Mouse (Mus musculus): ENCODE measurements around the gene Zbtb9.

Gene Zbtb9

GRCm38 (mm10) chr17:27036465-27036864 lies 63.5 kb downstream of the Zbtb9 start:
- no peak for ATAC-seq (ENCODE audit: insufficient number of reproducible peaks, low FRiP score, low TSS enrichment)

DNA sequence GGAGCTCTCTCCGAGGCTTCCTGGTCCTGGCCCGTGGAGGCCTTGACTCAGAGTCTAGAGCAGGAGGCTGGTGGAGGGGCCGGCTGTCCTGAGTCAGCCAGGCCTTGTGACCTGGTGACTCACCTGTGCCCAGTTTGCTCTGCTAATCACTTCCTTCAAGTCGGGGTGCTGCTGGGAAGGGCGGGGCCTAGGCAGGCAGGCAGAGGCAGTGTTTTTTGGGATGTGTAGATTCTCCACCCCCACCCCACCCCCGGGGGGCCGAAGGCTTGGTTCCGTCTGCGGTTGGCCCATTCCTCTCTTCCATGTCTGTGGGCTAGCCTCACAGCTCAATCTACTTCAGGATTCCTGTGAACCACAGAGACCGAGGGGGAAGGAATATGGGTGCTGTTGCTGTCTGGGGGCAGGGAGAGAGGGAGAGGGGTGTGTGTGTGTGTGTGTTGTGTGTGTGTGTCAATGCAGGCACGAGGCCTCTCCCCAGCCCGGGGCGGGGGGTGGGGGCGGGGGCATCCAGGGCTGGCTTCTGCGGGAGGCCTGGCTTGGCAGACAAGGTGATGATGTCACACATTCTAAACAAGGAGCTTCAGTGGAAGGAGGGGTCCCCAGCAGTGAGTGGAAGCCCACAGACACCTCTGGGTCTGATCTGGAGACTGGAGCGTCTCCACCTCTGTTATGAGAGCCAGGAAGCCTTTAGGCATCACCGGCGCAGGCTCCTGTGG lies 65.5 kb downstream of the Zbtb9 start:
- ATAC-seq (ENCODE audit: insufficient number of reproducible peaks, low FRiP score, low TSS enrichment) = no peak

- no peak for ATAC-seq (ENCODE audit: insufficient number of reproducible peaks, low FRiP score, low TSS enrichment)
Observed at GRCm38 (mm10) chr17:27039432-27040102, 66.6 kb downstream of the Zbtb9 start.

DNA sequence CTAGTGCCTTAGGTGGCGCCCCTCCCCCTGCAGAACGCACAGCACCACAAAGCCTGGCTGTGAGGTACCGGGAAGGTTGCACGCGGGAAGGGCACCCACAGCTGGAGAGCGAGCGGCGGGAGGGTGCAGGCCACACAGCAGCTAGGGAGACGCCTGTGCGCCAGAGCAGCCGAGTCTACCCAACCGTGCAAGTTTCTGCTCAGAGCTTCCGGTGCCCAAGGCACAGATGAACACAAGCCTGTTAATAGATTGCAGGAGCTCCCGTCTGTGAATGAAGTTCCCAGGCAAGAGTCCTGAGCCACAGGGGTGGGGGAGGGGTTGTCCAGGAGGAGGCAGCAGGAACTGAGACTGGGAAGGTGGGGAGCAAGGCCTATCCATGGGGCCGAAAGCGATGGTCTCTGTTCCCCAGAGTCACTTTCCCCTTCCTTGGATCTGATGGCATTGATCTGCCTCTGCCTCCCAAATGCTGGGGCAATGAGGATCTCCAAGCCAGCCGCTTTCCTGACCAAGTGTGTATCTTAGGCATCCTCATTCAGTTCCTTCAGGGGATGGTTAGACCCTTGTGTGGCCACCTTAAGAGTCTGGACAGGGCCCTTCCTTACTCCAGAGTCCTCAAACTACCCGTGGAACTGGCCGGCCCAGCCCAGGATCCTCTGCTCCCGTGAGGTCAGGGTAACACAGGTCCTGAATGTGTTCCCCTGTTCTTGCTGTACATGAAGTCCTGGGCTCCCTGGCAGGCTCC lies 67.5 kb downstream of the Zbtb9 start:
- no peak for ATAC-seq (ENCODE audit: insufficient number of reproducible peaks, low FRiP score, low TSS enrichment)

DNA sequence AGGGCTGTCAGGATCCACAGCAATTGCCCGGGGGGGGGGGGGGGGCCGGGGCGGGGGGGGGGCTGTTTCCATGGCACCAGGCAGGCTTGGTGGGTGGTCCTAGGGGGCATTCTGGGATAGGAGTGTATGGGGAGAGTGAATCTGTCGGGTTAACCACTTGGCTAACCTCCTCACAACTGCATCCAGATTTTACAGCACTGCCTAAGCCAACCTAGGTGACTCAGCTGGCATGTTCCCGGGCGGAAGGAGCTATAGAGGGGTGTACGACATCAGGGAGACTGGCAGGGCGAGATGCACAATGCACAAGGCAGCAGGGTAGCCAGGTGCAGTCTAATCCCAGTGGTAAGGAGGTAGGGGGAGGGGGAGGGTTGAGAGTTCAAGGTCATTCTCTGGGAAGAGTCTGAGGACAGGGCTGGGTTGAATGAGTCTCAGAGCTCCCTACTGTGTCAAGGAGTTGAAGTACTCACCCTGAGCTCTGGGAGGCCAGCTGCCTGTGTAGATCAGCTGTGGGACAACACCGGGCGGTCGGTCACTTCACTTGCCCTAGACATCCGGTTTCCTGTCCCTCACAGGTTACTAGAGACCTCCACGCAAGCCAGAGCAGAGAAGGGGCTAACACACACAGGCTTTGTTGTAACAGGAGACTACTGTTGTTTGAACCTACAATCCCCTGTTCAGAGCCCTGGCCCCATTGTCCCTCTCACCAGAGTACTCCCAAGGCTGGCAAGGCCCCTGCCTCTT lies 68.2 kb downstream of the Zbtb9 start:
- no peak for ATAC-seq (ENCODE audit: insufficient number of reproducible peaks, low FRiP score, low TSS enrichment)

GRCm38 (mm10) chr17:27041787-27042055 lies 68.8 kb downstream of the Zbtb9 start:
- ATAC-seq (ENCODE audit: insufficient number of reproducible peaks, low FRiP score, low TSS enrichment) = no peak

GRCm38 (mm10) chr17:27042840-27043239 lies 69.9 kb downstream of the Zbtb9 start:
- no peak for ATAC-seq (ENCODE audit: insufficient number of reproducible peaks, low FRiP score, low TSS enrichment)

DNA sequence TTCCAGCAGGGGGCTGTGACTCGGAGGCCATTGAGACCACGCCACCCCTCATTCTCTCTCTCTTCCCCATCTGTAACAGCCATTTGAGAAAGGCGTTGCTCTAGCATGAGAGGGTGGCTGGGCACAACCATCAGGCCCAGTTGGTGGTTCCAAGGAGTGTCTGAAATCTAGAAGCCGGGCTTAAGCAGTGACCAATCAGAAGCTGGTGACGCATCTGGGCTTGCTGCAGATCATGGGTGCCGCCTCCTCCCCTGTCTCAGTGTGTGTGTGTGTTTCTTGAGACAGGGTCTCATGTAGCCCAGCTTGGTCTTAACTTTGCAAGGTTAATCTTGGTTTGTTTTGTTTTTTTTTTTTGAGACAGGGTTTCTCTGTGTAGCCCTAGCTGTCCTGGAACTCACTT lies 72.2 kb downstream of the Zbtb9 start:
- ATAC-seq (ENCODE audit: insufficient number of reproducible peaks, low FRiP score, low TSS enrichment) = no peak

DNA sequence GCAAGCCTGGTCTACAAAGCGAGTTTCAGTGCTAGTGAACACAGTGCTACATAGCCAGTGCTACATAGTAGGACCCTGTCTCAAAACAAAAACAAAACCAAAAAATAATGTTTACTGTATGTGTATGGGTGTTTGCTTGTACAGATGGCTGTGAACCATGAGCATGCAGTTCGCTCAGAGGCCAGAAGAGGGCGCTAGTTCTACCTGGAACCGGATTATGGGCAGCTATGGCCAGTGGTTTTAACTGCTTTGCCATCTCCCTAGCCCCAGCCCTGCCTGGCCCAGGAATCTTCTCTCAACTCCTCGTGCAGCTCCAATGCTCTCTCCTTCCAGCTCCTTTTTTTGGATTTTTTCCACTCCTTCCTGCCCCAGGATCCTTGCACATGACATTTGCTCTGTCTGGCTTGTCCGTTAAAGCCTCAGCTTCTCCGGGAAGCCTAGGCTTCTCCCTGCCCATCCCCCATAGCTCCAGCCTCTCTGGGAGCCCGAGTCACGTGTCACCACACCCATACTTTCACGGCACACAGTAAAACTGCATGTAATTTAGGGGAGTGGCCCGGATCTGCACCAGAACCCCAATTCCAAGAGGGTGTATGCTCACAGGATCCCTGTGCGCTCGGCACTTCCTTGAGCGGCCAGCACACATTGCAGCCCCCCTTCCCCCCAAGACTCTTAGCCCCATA lies 74.9 kb downstream of the Zbtb9 start:
- no peak for ATAC-seq (ENCODE audit: insufficient number of reproducible peaks, low FRiP score, low TSS enrichment)

GRCm38 (mm10) chr17:27048445-27049239 lies 75.7 kb downstream of the Zbtb9 start:
- no peak for ATAC-seq (ENCODE audit: insufficient number of reproducible peaks, low FRiP score, low TSS enrichment)

GRCm38 (mm10) chr17:27050853-27051252 lies 77.9 kb downstream of the Zbtb9 start:
- no peak for ATAC-seq (ENCODE audit: insufficient number of reproducible peaks, low FRiP score, low TSS enrichment)

- ATAC-seq (ENCODE audit: insufficient number of reproducible peaks, low FRiP score, low TSS enrichment) = no peak
Observed at GRCm38 (mm10) chr17:27051514-27051913, 78.5 kb downstream of the Zbtb9 start.

DNA sequence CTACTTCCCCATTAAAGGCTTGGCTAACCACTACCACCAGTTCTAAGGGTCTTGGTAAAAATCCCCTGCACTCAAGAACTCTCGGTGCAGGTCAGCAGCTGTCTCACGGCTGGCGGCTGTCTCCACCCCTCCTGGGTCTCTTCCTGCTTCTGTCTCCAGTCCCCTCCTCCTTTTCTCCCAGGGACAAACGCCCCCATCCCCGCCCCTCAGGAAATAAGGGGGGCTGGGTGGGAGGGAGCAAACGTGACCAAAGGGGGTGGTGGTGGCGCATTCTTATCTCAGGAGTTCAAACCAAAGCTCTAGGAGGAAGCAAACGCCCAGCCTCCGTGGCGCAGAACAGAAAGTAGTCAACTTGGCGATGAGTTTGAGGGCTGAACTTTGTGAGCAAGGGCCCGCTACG lies 83.2 kb downstream of the Zbtb9 start:
- ATAC-seq (ENCODE audit: insufficient number of reproducible peaks, low FRiP score, low TSS enrichment) = no peak

DNA sequence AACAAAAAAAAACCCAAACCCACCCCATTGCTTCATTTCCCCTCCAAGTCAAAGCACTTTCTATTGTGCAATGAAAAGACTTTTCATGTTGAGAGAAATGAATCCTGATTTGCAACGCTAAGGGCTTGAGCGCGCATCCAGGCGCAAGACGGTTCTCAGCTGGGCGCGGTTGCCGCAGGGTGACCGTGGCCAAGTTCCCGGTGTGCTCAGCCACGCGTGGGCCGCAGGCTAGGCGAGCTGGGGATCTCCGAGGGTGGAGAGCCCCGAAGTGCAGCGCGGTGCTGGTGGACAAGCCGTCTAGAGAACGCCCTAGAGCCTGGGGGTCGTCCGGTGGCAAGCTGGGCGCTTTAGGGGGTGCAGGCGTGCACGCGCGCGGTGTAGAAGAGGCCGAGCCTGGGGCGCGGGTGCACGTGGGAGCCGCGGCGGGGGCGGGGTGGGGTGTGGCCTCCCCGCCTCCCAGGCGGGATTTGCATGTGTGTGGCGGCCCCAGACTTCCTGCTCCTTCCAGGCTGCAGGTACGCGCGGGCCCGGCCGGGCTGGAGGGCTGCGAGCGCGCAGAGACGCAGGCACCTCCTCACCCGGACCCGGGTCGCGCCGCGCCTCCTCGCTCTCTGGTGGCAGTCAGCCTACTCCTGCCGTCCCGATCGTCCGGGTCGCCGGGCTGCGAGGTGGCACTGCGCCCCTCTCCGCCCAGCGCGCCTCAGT lies 84.0 kb downstream of the Zbtb9 start, which contains the start of gene Itpr3:
Gene Itpr3 (plus strand): TSS at position 493 of the 705 bp plus-strand sequence.
- peak; percentile 74; the same call in 1 of the 2 replicates for ATAC-seq (ENCODE audit: insufficient number of reproducible peaks, low FRiP score, low TSS enrichment)

DNA sequence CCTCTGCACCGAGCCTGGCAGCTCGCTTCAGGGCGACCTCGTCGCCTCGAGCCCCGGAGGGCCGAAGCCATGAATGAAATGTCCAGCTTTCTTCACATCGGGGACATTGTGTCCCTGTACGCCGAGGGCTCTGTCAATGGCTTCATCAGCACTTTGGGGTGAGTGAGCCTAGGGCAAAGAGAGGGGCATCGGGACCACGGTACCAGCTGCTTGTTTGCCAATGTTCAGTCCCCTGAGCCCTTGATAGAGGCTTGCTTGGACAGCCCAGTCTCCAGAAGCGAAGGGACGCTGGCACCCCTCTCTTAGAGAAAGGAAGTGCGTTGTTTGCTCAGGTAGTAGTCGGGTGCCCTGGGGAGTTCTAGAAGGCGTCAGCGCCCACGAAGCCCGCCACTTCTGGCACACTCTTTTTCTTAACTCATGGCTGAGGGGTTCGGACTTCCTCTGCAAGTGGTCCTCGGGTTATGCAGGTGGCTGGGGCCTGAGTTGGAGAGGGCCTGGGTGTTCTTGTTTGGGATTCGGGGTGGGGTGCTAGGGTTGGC lies 84.6 kb downstream of the Zbtb9 start:
- peak; percentile 17; the same call in 1 of the 2 replicates for ATAC-seq (ENCODE audit: insufficient number of reproducible peaks, low FRiP score, low TSS enrichment)

Measured in cerebellum, adult (tissue).